Mouse (Mus musculus) hematopoietic stem cell, adult 5-6 weeks (primary cell): ENCODE measurements at regions not wholly inside any gene's neighbourhood (a gene's known extent, or its start where the extent isn't known, plus 50 kb on each side); places are given as distances from the start of the nearest gene placed in this dataset.

Source experiments
- ATAC-seq, 2 experiments: fragments of 125-278 bp in 1 of 2; replicated peaks in 1 of 2; 2 replicates each; pipeline ENCODE4 v1.8.0; 2016 to 2017; ENCODE audit warnings: inconsistent platforms in 2 of 2, mild to moderate bottlenecking in 2 of 2, moderate number of reproducible peaks in 2 of 2, low read depth in 1 of 2, moderate TSS enrichment in 1 of 2; ENCODE audit not compliant: low FRiP score in 2 of 2, poor library complexity in 2 of 2, severe bottlenecking in 2 of 2, insufficient read depth in 1 of 2, low TSS enrichment in 1 of 2

- no peak for ATAC-seq
These were observed 192.8 kb upstream of the Ajap1 start for GRCm38 (mm10) chr4:153675431-153675830.

GRCm38 (mm10) chr4:153679151-153679550, 196.5 kb upstream of the Ajap1 start:
- ATAC-seq = no peak

- no peak for ATAC-seq
These were observed 205.8 kb upstream of the Ajap1 start for GRCm38 (mm10) chr4:153688441-153688840.

- ATAC-seq = no peak
These were observed 211.3 kb upstream of the Ajap1 start for GRCm38 (mm10) chr4:153693881-153694280.

DNA sequence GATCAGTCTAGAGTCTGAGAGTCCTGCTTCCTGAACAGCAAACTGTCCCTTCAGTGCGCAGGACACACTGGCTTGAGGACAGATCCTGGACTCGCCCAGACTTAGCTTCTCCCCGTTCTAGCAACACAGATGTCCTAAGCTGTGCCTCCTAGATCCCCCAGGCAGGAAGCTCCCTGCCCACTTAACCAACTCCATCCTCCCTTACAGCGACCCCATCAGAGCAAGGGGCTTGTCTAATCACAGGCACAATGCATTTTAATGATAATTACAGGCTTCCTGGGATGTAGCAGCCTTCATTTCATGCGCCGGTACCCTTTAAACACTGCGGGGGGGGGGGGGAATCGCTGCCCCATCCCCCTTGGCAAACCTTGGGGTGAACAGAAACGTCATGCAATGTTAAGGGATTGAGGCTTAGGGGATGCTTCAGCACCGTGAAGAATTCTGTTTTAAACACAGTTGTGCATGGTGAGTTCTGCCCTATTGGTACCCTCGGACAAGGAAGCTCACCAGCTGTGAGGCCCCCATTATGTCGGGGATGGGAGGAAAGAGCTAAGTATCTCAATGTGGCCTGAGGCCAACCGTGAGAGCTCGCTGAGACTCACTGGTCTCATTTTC, 213.9 kb upstream of the Ajap1 start:
- ATAC-seq = no peak

- no peak for ATAC-seq
These were observed 224.6 kb upstream of the Ajap1 start for GRCm38 (mm10) chr4:153707218-153707617.

- no peak for ATAC-seq
These were observed 232.5 kb upstream of the Ajap1 start for GRCm38 (mm10) chr4:153714995-153715645.

- no peak for ATAC-seq
These were observed 234.7 kb upstream of the Ajap1 start for GRCm38 (mm10) chr4:153717273-153717672.

GRCm38 (mm10) chr4:153724045-153724444, 233.0 kb upstream of the A430005L14Rik start:
- no peak for ATAC-seq

DNA sequence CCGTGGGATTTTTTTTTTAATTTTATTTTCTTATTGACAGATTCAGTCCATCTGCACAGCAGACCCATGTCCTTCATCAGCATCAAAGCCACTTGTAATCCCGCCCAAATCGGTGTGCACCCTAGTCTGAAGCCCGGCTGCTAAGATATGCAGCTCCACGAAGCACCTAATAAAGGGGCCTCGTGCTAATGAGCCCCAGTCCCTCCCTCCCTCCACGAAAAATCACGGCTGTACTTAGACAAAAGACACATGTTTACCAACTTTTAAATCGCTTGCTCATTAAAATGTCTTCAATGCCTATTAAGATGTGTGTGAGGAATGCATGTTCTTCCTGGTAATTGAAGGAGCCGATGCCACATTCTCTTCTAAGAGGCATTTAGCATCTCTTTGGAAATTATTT, 229.8 kb upstream of the A430005L14Rik start:
- no peak for ATAC-seq

DNA sequence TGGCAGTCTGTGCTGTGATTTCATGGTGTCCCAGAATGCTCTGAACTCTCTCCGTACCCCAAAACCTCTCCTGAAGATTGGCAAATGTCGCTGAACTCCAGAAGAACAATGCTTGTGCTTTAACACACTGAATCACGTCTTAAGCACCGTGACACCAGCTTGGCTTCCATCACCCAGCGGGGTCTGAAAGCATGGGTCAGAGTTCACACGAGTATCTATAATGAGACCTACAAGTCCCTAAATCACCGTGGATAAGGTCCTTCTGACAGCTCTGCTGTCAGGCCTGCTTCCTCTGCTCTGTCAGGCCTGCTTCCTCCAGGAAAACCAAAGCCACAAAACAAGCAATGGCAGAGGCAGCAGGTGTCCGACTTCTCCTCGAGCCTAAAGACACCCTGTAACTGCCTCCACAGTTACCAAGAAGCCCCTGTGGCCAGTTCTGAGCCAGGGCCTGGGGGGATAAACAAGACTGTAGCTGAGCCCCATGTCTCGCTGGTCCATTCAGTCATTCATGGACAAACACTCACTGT, 229.1 kb upstream of the A430005L14Rik start:
- ATAC-seq = peak; percentile 84 to 89

DNA sequence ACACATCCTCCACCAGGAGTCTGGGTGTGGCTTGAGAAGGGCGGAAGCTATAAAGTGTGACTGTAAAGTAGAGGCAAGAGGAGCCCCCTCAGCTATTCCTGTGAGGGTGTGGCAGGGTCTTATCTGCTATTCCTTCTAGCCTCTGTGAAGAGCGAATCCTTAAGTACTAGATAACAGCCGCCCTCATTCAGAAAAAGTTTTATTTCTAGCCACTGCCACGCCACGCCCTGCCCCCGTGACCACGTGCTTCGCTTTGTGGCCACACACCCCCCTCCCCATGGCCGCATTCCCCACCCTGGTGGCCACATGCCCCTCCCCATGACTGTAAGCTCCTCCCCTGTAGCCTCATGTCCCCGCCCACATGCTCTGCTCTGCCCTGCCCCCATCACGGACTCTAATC, 218.9 kb upstream of the A430005L14Rik start:
- ATAC-seq = no peak

DNA sequence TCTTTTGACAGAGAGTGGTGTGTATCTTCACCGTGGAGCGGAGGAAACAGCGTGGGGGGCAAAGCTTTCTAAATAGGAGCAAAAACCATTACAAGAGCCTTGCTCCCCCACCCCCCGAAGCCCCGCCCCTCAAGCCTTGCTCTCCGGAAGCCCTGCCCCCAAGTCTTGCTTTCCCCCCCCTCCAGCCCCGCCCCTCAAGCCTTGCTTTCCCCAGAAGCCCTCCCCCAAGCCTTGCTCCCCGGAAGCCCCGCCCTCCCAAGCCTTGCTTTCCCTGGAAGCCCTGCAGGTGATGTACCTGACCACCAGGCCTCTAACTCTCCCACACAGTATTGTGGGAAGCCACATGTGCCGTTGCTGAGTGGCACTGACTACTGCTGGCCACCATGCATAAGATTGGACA, 214.8 kb upstream of the A430005L14Rik start:
- ATAC-seq = no peak

DNA sequence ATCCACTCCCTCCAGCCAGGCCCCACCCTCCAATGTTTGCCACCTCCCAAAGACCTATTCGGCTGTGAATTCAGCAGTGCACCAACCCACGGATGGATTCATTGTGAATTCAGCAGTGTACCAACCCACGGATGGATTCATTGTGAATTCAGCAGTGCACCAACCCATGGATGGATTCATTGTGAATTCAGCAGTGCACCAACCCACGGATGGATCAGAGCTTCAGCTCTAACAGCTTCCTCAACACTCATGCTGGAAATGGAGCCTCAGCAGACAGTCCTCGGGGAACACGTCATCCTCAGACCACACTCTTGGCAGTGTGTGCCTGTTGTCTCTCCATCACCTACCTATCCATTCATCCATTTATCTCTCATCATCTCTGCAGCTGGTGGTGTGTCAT, 204.2 kb upstream of the A430005L14Rik start:
- ATAC-seq = no peak

DNA sequence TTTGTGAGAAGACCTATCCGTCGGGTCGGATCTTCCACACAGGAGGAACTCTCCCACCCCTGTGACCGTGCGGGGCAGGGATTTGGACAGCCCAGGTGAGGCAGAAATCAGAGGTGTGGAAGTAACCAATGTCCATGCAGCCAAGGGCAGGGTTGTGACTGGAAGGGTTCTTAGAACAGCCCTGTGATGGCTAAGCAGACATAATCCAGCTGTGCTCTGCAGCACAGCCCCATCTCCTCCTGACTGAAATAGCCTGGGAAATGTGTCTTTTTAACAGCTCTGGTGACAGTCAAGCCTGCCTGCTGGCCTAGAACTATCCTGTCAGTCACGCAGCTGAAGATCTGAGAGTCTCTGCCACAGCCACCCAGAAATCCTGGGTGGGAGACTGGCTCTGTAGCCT, 198.7 kb upstream of the A430005L14Rik start:
- ATAC-seq = no peak

GRCm38 (mm10) chr4:153758781-153759180, 198.3 kb upstream of the A430005L14Rik start:
- no peak for ATAC-seq

- ATAC-seq = no peak
These were observed 196.1 kb upstream of the A430005L14Rik start for GRCm38 (mm10) chr4:153760934-153761333.

GRCm38 (mm10) chr4:153763413-153763812, 193.6 kb upstream of the A430005L14Rik start:
- no peak for ATAC-seq

DNA sequence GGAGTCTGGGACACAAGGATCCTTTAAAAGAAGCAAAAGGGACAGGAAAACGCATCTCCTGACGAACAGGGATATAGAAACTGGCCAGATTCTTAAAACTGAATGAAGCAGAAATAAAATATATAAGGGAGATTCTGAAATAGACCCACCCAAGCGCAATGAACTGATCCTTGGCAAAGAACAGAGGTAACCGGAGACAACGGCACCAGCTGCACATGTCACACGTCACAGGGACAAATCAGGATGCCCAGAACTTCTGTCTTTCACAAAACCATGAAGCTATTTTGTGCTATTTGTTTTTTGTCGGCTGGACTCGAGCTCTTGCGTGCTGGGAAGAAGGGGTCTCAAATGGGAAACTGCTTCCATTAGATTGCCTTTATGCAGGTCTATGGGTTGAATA, 189.3 kb upstream of the A430005L14Rik start:
- no peak for ATAC-seq
